Mouse (Mus musculus) embryonic fibroblast, embryonic 13.5 days (primary cell): Measurements from ENCODE around the gene Cct8.

Experiments used
- CTCF ChIP-seq: IDR thresholded peaks from 2 replicates; pipeline ENCODE4 v1.5.1; 2011; ENCODE audit warnings: mild to moderate bottlenecking, control low read depth, low read length, moderate library complexity, borderline replicate concordance; ENCODE audit not compliant: insufficient read depth
- POLR2A ChIP-seq: IDR thresholded peaks from 2 replicates; pipeline ENCODE4 v1.6.1; 2011; ENCODE audit warnings: low read depth, mild to moderate bottlenecking, control low read depth, low read length, moderate library complexity

DNA sequence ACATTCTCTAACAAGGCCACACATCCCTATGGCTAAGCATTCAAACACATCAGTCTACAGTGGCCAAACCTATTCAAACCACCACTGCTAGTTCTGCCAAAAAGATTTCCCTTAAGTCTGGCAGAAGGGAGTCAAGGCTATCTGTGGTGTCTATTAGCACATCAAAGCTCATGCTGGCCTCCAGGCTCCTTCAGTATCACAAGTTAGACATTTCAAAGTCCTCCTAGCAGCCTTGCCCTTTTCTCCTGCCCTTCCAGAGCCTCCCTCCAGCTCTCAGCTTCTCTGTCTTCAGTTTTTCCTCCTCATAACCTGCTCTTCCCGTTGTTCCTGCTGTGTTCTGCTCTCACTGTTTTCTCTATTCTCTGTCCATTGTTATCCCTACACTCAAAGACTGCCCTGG is 51.6 kb downstream of the Cct8 start:
- TF ChIP-seq CTCF (no peak), POLR2A (no peak)
